Mouse (Mus musculus) hindbrain, embryonic 16.5 days (tissue): Measurements from ENCODE around the gene Samd14. TPM values are rescaled to one million over a fixed set of nuclear protein-coding genes. Genes with fewer than 3 reads are reported as not detected.

ENCODE experiments used
- ATAC-seq: fragments of 200-750 bp; cut with Nextera tagmentation; 2 replicates; pipeline ENCODE4 v1.8.0; 2017; ENCODE audit warnings: moderate TSS enrichment, moderate library complexity
- H3K27ac ChIP-seq: fragments of 300-500 bp; sonication (generic); 2 replicates; pipeline ENCODE4 v1.5.1; 2014; ENCODE audit warnings: low read depth, mild to moderate bottlenecking, control low read depth, low read length, moderate library complexity
- H3K27me3 ChIP-seq: fragments of 300-500 bp; sonication (generic); replicated peaks from 2 replicates; pipeline ENCODE4 v1.6.1; 2014; ENCODE audit warnings: low read length; ENCODE audit not compliant: control insufficient read depth, insufficient read depth
- H3K36me3 ChIP-seq: fragments of 300-500 bp; sonication (generic); 2 replicates; pipeline ENCODE4 v1.6.1; 2014; ENCODE audit warnings: mild to moderate bottlenecking, low read length, moderate library complexity, mixed read lengths; ENCODE audit not compliant: control insufficient read depth, insufficient read depth
- H3K4me1 ChIP-seq: fragments of 300-500 bp; sonication (generic); 2 replicates; pipeline ENCODE4 v1.6.1; 2014; ENCODE audit warnings: low read depth, low read length; ENCODE audit not compliant: control insufficient read depth, insufficient read depth
- H3K4me2 ChIP-seq: fragments of 300-500 bp; sonication (generic); 2 replicates; pipeline ENCODE4 v1.6.1; 2014; ENCODE audit warnings: mild to moderate bottlenecking, low read length, control low read depth, moderate library complexity
- H3K4me3 ChIP-seq: fragments of 300-500 bp; sonication (generic); 2 replicates; pipeline ENCODE4 v1.5.1; 2014; ENCODE audit warnings: mild to moderate bottlenecking, low read length, control low read depth, moderate library complexity
- H3K9ac ChIP-seq: fragments of 300-500 bp; sonication (generic); 2 replicates; pipeline ENCODE4 v1.6.1; 2014; ENCODE audit warnings: low read depth, mild to moderate bottlenecking, control low read depth, low read length, moderate library complexity
- H3K9me3 ChIP-seq: fragments of 300-500 bp; sonication (generic); 2 replicates; pipeline ENCODE4 v1.6.1; 2014; ENCODE audit warnings: mild to moderate bottlenecking, low read length, moderate library complexity; ENCODE audit not compliant: control insufficient read depth
- WGBS: fragments of 180-500 bp; shearing (Covaris S2); extraction: QIAGEN DNeasy Blood & Tissue Kit; methylation state at CpG from one replicate; pipeline ENCODE4 v1.1.7; 2014; 5-methylcytosine and 5-hydroxymethylcytosine counted together
- polyA plus RNA-seq: library from polyadenylated mRNA; unstranded; fragments of >200 nt; fragmentation: Nextera tagmentation; extraction: Ambion mirVana; gene quantifications from 2 replicates; pipeline ENCODE4 v1.2.1, GENCODE M21; 2015

Gene Samd14
- polyA plus RNA-seq, 1 experiment from 2014 or later, result 160 TPM

DNA sequence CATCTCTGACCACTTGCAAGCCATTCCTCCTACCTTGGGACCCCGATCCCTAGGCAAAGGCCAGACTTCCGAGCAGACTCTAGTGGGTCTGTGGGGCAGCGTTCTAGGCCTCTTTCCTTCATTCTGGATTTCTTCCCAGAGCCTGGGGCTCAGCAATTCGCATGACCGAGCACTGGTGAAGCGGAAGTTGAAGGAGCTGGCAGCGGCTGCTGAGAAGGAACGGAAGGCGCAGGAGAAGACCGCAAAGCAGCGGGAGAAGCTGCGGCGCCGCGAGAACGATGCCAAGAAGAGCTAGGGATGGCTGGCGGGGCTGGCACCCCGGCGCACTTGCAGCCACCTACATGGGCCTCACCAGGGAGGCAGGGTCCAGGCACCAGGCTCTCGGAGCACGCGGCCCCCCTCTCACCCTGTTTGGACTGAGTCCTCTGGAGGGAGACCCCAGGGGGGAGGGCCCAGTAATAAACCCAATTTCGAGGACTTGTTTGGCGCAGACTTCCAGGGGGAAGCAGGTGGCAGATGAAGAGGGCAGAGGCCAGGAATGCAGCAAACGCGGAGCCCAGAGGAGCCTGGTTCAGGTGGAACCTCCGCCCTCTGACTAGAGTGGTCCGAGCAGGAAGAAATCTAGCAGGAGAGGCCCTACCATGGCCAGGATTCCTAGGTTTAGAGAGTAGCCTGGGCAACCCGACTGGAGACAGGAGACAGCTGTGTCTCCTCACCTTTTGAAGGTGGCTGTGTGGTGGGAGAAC is 14.9 kb downstream of the Samd14 start:
- Histone ChIP-seq H3K9ac (no peak overlapping the region), H3K9me3 (no peaks in the 10 kb centered on the region), H3K27ac (peak overlapping the region; percentile 71), H3K4me3 (no peak overlapping the region), H3K4me1 (no peaks in the 10 kb centered on the region; the same call in 1 of the 2 replicates), H3K4me2 (no peak overlapping the region), H3K36me3 (peaks cover 47% of the 10 kb centered on the region), H3K27me3 (no peaks in the 10 kb centered on the region)
- WGBS, result 59% methylated on average over 28 of the region's 29 CpGs
- no peak; the same call in 1 of the 2 replicates for ATAC-seq

DNA sequence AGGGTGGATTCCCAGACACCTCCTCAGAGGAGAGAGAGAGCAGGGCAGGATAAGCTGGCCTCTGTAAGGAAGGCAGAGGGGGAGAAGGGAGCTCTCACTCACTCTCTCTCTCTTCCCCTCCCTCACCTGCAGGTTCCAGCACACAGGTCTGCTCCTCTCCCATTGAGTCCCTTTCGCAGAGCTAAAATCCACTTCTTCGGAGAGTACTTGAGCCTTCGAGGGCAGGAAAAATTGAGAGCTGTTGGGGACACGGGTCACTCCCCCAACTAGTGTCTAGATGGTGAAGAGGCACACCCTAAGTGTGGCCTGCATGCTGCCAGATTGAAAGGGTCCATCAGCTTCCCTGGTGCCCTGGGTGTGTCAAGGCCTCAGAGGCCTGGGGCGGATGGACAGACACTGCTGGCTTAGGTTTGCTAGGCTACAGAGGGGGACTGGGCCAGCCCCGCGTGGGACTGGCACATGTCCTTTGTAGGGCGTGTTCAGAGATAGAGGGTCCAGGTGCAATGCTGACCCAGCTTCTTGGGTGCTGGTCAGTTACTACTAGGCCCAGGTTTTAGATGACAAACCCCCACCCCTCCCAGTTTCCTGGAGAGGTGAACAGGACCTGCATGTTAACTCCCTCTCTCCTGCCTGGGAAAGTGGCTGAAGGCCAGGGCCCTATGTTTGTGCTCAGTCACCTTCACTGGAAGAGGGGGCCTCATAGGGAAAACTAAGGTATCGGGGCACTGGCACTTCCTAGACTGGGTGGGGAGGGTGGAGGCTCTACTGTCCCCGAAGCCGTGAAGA is 15.7 kb downstream of the Samd14 start:
- H3K4me2 ChIP-seq, result no peak overlapping the region
- H3K9ac ChIP-seq, result no peak overlapping the region
- H3K27ac ChIP-seq, result peak overlapping the region; percentile 71; the same call in 1 of the 2 replicates
- H3K4me1 ChIP-seq, result no peaks in the 10 kb centered on the region; the same call in 1 of the 2 replicates
- no peak for ATAC-seq
- H3K4me3 ChIP-seq, result no peak overlapping the region
- no peaks in the 10 kb centered on the region for H3K27me3 ChIP-seq
- peaks cover 44% of the 10 kb centered on the region for H3K36me3 ChIP-seq
- H3K9me3 ChIP-seq, result no peaks in the 10 kb centered on the region
- 81% methylated on average over 11 of the region's 11 CpGs for WGBS

DNA sequence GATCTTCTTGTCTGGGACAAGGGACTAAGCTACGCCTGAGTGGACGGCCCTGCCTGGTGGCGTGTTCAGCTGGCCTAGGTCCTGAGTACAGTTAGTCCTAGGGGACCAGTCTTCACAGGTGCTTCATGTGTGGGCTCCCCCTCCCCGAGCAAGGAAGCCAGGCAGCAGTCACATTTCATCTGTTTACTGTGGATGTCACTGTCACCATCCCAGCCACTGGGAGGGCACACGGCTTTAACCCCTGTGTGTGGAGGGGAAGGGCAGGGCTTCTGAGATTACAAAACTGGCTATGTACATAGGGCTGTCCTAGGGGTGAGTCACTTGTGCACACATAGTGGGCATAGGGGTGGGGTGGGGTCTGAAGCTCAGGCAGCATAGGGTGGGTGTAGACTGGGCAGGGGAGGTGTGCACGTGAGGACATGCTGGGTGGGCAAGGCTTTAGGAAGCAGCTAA is 16.4 kb downstream of the Samd14 start:
- H3K27me3 ChIP-seq, result no peaks in the 10 kb centered on the region
- H3K27ac ChIP-seq, result no peak overlapping the region
- H3K9me3 ChIP-seq, result no peaks in the 10 kb centered on the region
- H3K36me3 ChIP-seq, result peaks cover 40% of the 10 kb centered on the region
- ATAC-seq, result no peak
- no peak overlapping the region for H3K4me2 ChIP-seq
- H3K4me1 ChIP-seq, result no peaks in the 10 kb centered on the region; the same call in 1 of the 2 replicates
- no peak overlapping the region for H3K9ac ChIP-seq
- 73% methylated on average over 6 of the region's 6 CpGs for WGBS
- H3K4me3 ChIP-seq, result no peak overlapping the region

DNA sequence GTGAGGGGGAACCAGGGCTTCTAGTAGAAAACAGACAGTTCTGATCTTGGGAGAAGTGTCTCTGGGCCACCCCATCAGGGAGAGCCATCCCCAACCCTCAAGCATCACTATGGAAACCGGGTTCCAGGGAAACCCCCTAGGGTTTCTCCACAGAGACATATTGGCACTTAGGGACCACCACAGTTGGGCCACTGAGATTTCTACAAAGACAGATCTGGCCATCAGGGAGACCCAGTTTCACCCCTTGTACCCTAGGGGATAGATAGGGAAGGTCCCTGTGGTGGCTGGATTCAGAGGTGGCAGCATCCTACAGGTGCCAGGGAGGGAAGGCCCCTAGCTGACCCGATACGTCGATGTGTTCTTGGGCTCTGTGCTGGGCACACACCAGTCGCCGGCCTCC is 17.2 kb downstream of the Samd14 start:
- Histone ChIP-seq H3K36me3 (peaks cover 33% of the 10 kb centered on the region), H3K27me3 (no peaks in the 10 kb centered on the region), H3K4me2 (no peak overlapping the region), H3K4me1 (no peaks in the 10 kb centered on the region; the same call in 1 of the 2 replicates), H3K4me3 (no peak overlapping the region), H3K9ac (no peak overlapping the region), H3K27ac (no peak overlapping the region; the same call in 1 of the 2 replicates), H3K9me3 (no peaks in the 10 kb centered on the region)
- no peak for ATAC-seq
- 83% methylated on average over 6 of the region's 6 CpGs for WGBS

DNA sequence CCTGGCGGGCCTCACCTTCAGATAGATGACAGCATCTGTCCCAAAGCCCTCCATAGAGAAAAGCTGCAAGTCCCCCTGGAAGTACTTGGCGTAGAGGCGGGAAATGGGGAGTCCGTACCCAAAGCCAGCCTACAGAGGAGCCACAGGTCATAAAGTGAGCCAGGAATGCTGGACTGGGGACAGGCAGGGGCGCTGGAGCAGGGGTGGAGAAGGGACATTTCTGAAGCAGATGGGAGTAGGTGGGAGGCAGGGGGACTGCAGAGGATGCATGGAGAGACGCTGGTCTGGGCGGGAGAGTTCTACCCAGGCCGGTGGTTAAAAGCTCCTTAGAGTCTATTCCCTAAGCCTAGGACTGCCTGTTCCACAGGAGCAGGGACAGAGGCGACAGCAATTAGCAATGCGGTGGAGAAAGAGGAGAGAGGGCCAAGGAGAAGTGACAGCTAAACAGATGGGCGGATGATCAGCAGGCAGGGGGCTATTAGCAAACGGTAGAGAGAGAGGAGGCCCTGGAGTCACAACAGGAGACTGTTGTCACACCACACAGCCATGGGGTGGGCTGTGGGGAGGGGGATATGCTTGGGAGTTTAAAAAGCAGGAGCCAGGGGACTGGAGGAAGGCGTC is 18.3 kb downstream of the Samd14 start:
- 29% methylated on average over 13 of the region's 13 CpGs for WGBS
- Histone ChIP-seq H3K9me3 (no peaks in the 10 kb centered on the region), H3K9ac (no peak overlapping the region), H3K36me3 (peaks cover 22% of the 10 kb centered on the region), H3K4me2 (no peak overlapping the region), H3K27ac (peak overlapping the region; percentile 20; the same call in 1 of the 2 replicates), H3K4me1 (no peaks in the 10 kb centered on the region; the same call in 1 of the 2 replicates), H3K4me3 (no peak overlapping the region), H3K27me3 (no peaks in the 10 kb centered on the region)
- no peak for ATAC-seq

DNA sequence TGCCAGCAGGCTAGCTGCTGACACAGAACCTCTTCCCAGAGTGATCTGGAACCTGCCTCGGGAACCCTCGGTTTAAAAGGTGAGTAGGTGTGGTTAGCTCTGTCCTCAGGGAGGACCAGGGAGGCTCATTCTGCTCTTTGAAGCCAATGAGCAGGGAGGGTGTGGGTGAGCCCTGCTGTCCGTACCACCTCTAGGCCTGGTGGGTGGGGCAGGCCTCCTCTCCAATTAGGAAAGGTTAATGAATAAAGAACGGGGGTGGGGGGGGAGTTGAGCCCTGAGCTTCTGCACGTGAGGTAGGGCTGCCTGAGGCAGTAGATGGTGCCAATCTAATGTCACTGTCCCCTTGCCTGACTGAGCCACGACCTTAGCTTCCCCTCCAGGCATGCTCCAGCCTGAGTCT is 23.3 kb downstream of the Samd14 start:
- H3K9ac ChIP-seq, result no peak overlapping the region
- WGBS, result 34% methylated on average over 6 of the region's 6 CpGs
- H3K9me3 ChIP-seq, result no peaks in the 10 kb centered on the region
- H3K4me1 ChIP-seq, result peaks cover 2% of the 10 kb centered on the region; the same call in 1 of the 2 replicates
- H3K4me3 ChIP-seq, result no peak overlapping the region
- no peaks in the 10 kb centered on the region; the same call in 1 of the 2 replicates for H3K36me3 ChIP-seq
- H3K27me3 ChIP-seq, result no peaks in the 10 kb centered on the region
- H3K27ac ChIP-seq, result no peak overlapping the region
- no peak overlapping the region for H3K4me2 ChIP-seq
- ATAC-seq, result no peak

DNA sequence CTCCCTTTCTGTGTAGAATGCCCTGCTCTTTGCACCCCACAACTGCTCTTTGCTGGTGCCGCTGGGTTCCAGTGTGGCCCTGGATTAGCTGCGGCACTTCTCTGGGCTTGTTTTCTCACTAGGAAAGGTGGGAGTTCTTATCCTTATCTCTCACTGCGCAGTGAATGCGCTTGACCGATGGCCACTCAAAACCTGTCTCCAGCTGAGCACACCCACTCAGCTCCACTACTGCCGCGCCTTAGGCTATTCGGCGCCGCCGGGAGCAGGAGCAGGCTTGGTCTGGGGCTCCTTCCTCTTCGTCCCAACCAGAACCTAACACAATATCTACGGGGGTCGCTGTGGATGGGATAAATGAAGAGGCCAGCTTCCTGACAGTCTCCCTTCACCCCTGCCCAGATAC is 23.9 kb downstream of the Samd14 start:
- ATAC-seq, result no peak
- 76% methylated on average over 14 of the region's 14 CpGs for WGBS
- H3K27me3 ChIP-seq, result no peaks in the 10 kb centered on the region
- H3K9me3 ChIP-seq, result no peaks in the 10 kb centered on the region
- H3K4me2 ChIP-seq, result no peak overlapping the region
- H3K4me1 ChIP-seq, result peaks cover 2% of the 10 kb centered on the region; the same call in 1 of the 2 replicates
- no peak overlapping the region for H3K27ac ChIP-seq
- H3K4me3 ChIP-seq, result no peak overlapping the region
- no peaks in the 10 kb centered on the region; the same call in 1 of the 2 replicates for H3K36me3 ChIP-seq
- no peak overlapping the region for H3K9ac ChIP-seq

DNA sequence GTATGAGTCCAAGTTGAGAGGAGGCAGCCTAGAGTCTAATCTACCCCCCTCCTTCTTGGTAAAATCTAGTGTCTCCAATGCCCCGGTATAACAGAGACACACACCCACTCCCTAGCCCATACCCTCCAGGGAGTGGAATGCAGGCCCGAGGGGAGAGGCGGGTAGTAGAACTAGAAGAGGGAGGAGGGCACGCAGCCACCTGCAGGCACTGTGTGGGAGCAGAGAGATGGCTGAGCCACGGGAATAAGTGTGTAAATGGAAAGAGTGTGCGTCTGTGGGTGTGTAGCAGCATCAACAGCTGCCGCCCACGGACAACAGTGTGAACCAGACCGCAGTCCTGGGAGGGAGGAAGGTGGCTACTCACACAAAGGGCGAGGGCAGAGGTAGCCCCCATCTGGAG is 25.2 kb downstream of the Samd14 start:
- H3K4me2 ChIP-seq, result no peak overlapping the region
- no peaks in the 10 kb centered on the region for H3K27me3 ChIP-seq
- H3K9ac ChIP-seq, result no peak overlapping the region
- H3K36me3 ChIP-seq, result no peaks in the 10 kb centered on the region
- no peak overlapping the region for H3K4me3 ChIP-seq
- no peaks in the 10 kb centered on the region for H3K9me3 ChIP-seq
- no peak overlapping the region for H3K27ac ChIP-seq
- 72% methylated on average over 10 of the region's 10 CpGs for WGBS
- H3K4me1 ChIP-seq, result peaks cover 5% of the 10 kb centered on the region
- ATAC-seq, result no peak

DNA sequence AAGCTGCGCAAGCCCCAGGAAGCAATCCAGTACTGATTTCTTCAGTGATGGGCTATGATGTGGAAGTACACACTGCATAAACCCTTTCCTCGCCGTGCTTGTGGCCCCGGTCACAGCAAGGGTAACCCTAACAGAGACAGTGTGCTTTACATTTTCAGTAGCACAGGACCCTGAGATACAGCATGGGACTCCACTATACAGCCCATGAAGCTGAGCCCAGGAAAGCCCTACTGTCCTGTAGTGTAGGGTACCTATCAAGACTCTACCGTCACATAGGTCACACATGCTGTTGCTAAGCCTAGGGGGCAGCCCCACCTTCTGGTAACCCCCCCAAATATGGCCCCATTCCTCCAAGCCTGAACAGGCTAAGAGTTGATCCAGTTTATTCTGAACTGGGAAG is 26.8 kb downstream of the Samd14 start:
- Histone ChIP-seq H3K9ac (no peak overlapping the region), H3K4me3 (no peak overlapping the region), H3K27me3 (no peaks in the 10 kb centered on the region), H3K27ac (peak overlapping the region; percentile 55; the same call in 1 of the 2 replicates), H3K36me3 (no peaks in the 10 kb centered on the region), H3K4me2 (no peak overlapping the region), H3K4me1 (peaks cover 13% of the 10 kb centered on the region), H3K9me3 (no peaks in the 10 kb centered on the region)
- ATAC-seq, result no peak
- 96% methylated on average over 5 of the region's 5 CpGs for WGBS
